ENCODE assay signal across 22 mouse cellular contexts in genomic region chr8:45062311-45062710, GRCm38 (mm10). TPM values are rescaled to one million over a fixed set of nuclear protein-coding genes. Genes with fewer than 3 reads are reported as not detected.
DNase-seq lines count a peak whose midpoint lies in the region; ATAC-seq and TF ChIP-seq lines count a peak whose summit lies in the region.
"Had no signal": no experiment of that assay in that cellular context is flagged by ENCODE, and none has a peak within 500 bp of the region (broad histone marks: within the 10 kb centered on the region; RNA-seq: fewer than 3 reads in every experiment).

No protein-coding gene starts in this region.

- no peak overlapping the region; the same call in 1 of the 2 replicates for H3K4me2 ChIP-seq in lung, postnatal 0 days (replicated peaks; ENCODE audit: low read depth, low read length)
- H3K4me2 ChIP-seq: heart, embryonic 12.5 days; hindbrain, embryonic 15.5 days had no signal

- no peak for TF ChIP-seq EP300 in lung, postnatal 0 days (IDR thresholded peaks at IDR 0.05)
- no peak for TF ChIP-seq EP300 in MEL (IDR thresholded peaks at IDR 0.05; ENCODE audit: low read depth in 1 of 2, low read length in 2 of 2)

- no peak for ATAC-seq in lung, postnatal 0 days
- ATAC-seq: forebrain, embryonic 14.5 days had no signal

- TF ChIP-seq CTCF in lung, postnatal 0 days (IDR thresholded peaks at IDR 0.05): no peak
- TF ChIP-seq CTCF in lung, adult 2 months (IDR thresholded peaks at IDR 0.05; ENCODE audit: insufficient read depth, low read length): no peak
- no peak for TF ChIP-seq CTCF in MEL (IDR thresholded peaks at IDR 0.05 in 2 of 3, conservative IDR thresholded peaks at IDR 0.05 in 1 of 3; ENCODE audit: control insufficient read depth in 1 of 3, insufficient read depth in 1 of 3, low read depth in 2 of 3, low read length in 3 of 3, poor library complexity in 1 of 3, severe bottlenecking in 1 of 3)

- WGBS in lung, postnatal 0 days: 85% methylated on average over 11 of the region's 11 CpGs
- 84% methylated on average over 11 of the region's 11 CpGs for WGBS in lung, adult 2 months

- TF ChIP-seq POLR2A in lung, adult 2 months (IDR thresholded peaks at IDR 0.05; ENCODE audit: borderline replicate concordance, extremely low read depth, low read depth, low read length): no peak
- no peak for TF ChIP-seq POLR2A in MEL (IDR thresholded peaks at IDR 0.05; ENCODE audit: control insufficient read depth in 1 of 2, insufficient read depth in 1 of 2, low read depth in 1 of 2, low read length in 2 of 2, poor library complexity in 1 of 2)

- no peak overlapping the region for H3K9ac ChIP-seq in lung, postnatal 0 days (replicated peaks; ENCODE audit: low read depth)
- H3K9ac ChIP-seq in MEL (ENCODE audit: control insufficient read depth, low read depth, low read length, poor library complexity, severe bottlenecking): peak overlapping the region; percentile 57
- H3K9ac ChIP-seq: heart, embryonic 12.5 days; hindbrain, embryonic 15.5 days had no signal

- no peak for TF ChIP-seq RAD21 in MEL (IDR thresholded peaks at IDR 0.05; ENCODE audit: low read depth, low read length)

- no peaks in the 10 kb centered on the region for H3K79me2 ChIP-seq in MEL (ENCODE audit: control insufficient read depth, insufficient read depth, low read length, poor library complexity)

- H3K27me3 ChIP-seq in lung, postnatal 0 days (replicated peaks; ENCODE audit: insufficient read depth, low read length): no peaks in the 10 kb centered on the region
- no peaks in the 10 kb centered on the region for H3K27me3 ChIP-seq in MEL (ENCODE audit: control insufficient read depth in 1 of 2, insufficient read depth in 2 of 2, low read length in 2 of 2)
- H3K27me3 ChIP-seq: heart, embryonic 12.5 days; hindbrain, embryonic 15.5 days had no signal

- no peak for DNase-seq in lung, postnatal 0 days (ENCODE audit: low spot score)
- no peak for DNase-seq in lung, adult 2 months
- DNase-seq in MEL (ENCODE audit: low read depth, low spot score) (peak; percentile 67), ZHBTc4 (ENCODE audit: low read depth, low spot score) (peak; percentile 56)
- DNase-seq in spleen, postnatal 4 days (ENCODE audit: low spot score in 2 of 2): no peak
- DNase-seq in kidney, postnatal 10 days: no peak
- no peak for DNase-seq in kidney, postnatal 4 days
- DNase-seq: adrenal gland, postnatal 14 days; cerebellum, adult 18-20 months; cerebellum, adult 9-11 months; gastrocnemius, adult 2 months; gastrocnemius, postnatal 25 days had no signal

- H3K9me3 ChIP-seq in lung, postnatal 0 days (ENCODE audit: low read length): no peaks in the 10 kb centered on the region
- no peaks in the 10 kb centered on the region for H3K9me3 ChIP-seq in MEL (replicated peaks; ENCODE audit: insufficient read depth, low read length)
- H3K9me3 ChIP-seq: embryonic facial prominence, embryonic 10.5 days; forebrain, embryonic 10.5 days; heart, embryonic 12.5 days; hindbrain, embryonic 15.5 days had no signal

- H3K36me3 ChIP-seq in lung, postnatal 0 days (ENCODE audit: insufficient read depth, low read length): no peaks in the 10 kb centered on the region
- peaks cover 0 to 2% of the 10 kb centered on the region in 2 experiments; a peak in 1 of 4 replicates for H3K36me3 ChIP-seq in MEL (ENCODE audit: control insufficient read depth in 1 of 2, insufficient read depth in 2 of 2, low read length in 2 of 2)
- H3K36me3 ChIP-seq: heart, embryonic 12.5 days; hindbrain, embryonic 15.5 days had no signal

- no peak overlapping the region for H3K4me3 ChIP-seq in lung, postnatal 0 days (ENCODE audit: low read depth, low read length)
- H3K4me3 ChIP-seq in lung, adult 2 months (replicated peaks; ENCODE audit: extremely low read depth, low read depth, low read length): no peak overlapping the region
- H3K4me3 ChIP-seq in MEL (ENCODE audit: control insufficient read depth in 1 of 2, insufficient read depth in 1 of 2, low read depth in 2 of 2, low read length in 2 of 2): peak overlapping the region; percentile 27 to 63
- H3K4me3 ChIP-seq: embryonic facial prominence, embryonic 10.5 days; forebrain, embryonic 10.5 days; gastrocnemius, adult 2 months; heart, embryonic 12.5 days; hindbrain, embryonic 15.5 days had no signal

- peak overlapping the region; percentile 73; the same call in 1 of the 2 replicates for H3K27ac ChIP-seq in lung, postnatal 0 days (ENCODE audit: low read length)
- peak overlapping the region; percentile 72 for H3K27ac ChIP-seq in MEL (ENCODE audit: control insufficient read depth, low read depth, low read length)
- H3K27ac ChIP-seq: embryonic facial prominence, embryonic 10.5 days; forebrain, embryonic 10.5 days; gastrocnemius, adult 2 months; hindbrain, embryonic 15.5 days had no signal

- H3K4me1 ChIP-seq in lung, postnatal 0 days (ENCODE audit: insufficient read depth, low read depth, low read length): no peaks in the 10 kb centered on the region
- no peaks in the 10 kb centered on the region for H3K4me1 ChIP-seq in lung, adult 2 months (ENCODE audit: control insufficient read depth, insufficient read depth, low read length)
- H3K4me1 ChIP-seq in MEL (ENCODE audit: control insufficient read depth in 1 of 2, insufficient read depth in 2 of 2, low read length in 2 of 2): no peaks in the 10 kb centered on the region; a peak in 1 of 4 replicates
- H3K4me1 ChIP-seq: hindbrain, embryonic 15.5 days had no signal

TF ChIP-seq in MEL, 35 proteins besides CTCF, POLR2A, EP300 and RAD21:
- TF ChIP-seq TCF12 (IDR thresholded peaks at IDR 0.05; ENCODE audit: low read depth, low read length) (no peak), ZNF384 (IDR thresholded peaks at IDR 0.05; ENCODE audit: low read depth, low read length) (no peak), HCFC1 (IDR thresholded peaks at IDR 0.05; ENCODE audit: low read depth, low read length) (no peak), RCOR1 (IDR thresholded peaks at IDR 0.05; ENCODE audit: low read depth, low read length) (no peak), MEF2A (IDR thresholded peaks at IDR 0.05; ENCODE audit: extremely low read depth, insufficient replicate concordance, low read depth, low read length, poor library complexity, severe bottlenecking) (no peak), UBTF (IDR thresholded peaks at IDR 0.05; ENCODE audit: borderline replicate concordance, insufficient read depth, low read depth, low read length) (no peak), E2F4 (IDR thresholded peaks at IDR 0.05; ENCODE audit: borderline replicate concordance, low read depth, low read length) (no peak), BHLHE40 (IDR thresholded peaks at IDR 0.05; ENCODE audit: borderline replicate concordance, low read depth, low read length) (no peak), MAZ (IDR thresholded peaks at IDR 0.05; ENCODE audit: low read depth, low read length) (no peak), USF2 (IDR thresholded peaks at IDR 0.05; ENCODE audit: borderline replicate concordance in 1 of 2, insufficient read depth in 1 of 2, low read depth in 1 of 2, low read length in 2 of 2) (no peak), USF1 (IDR thresholded peaks at IDR 0.05; ENCODE audit: low read depth, low read length) (no peak), CHD2 (IDR thresholded peaks at IDR 0.05; ENCODE audit: low read length) (no peak)

RNA-seq across cellular contexts. Expression of gene Mtnr1a, which starts 6.6 kb away (rescaled TPM):
- not detected in 2 replicates for polyA plus RNA-seq in lung, postnatal 0 days (2015; fragmentation: Nextera tagmentation; extraction: Ambion mirVana)
- not detected in 2 replicates for polyA plus RNA-seq in lung, adult 2 months (2012; rRNA removed)
- not detected in 2 replicates for total RNA-seq in MEL (2012; rRNA removed)
- polyA plus RNA-seq in MEL (2012; ENCODE audit: insufficient read depth in 1 of 2, insufficient read length in 2 of 2, low read depth in 1 of 2, low replicate concordance in 2 of 2, missing spikeins in 1 of 2): under 1 TPM in 1 of 2 experiments, not detected in 1; 0.28 TPM
- total RNA-seq: adrenal gland, postnatal 14 days; gastrocnemius, adult 2 months; gastrocnemius, postnatal 25 days; granulocyte monocyte progenitor cell, adult 5-6 weeks; heart, adult 8-10 months; heart, postnatal 25 days had no signal
- polyA plus RNA-seq: embryonic facial prominence, embryonic 14.5 days; heart, embryonic 12.5 days; heart, embryonic 16.5 days had no signal

Comparison
In these comparisons a context has a peak if more than half of its experiments do, and no peak if none do; other contexts are left out.
1. DNase-seq: peak in MEL (single experiment) and ZHBTc4 (single experiment); none in lung, postnatal 0 days (single experiment), lung, adult 2 months (single experiment), spleen, postnatal 4 days (0 of 2), kidney, postnatal 10 days (single experiment) and kidney, postnatal 4 days (0 of 2).
2. H3K4me3 ChIP-seq: peak in MEL (2 of 2); none in lung, postnatal 0 days (single experiment) and lung, adult 2 months (single experiment).